Mouse (Mus musculus) liver, embryonic 14.5 days (tissue): ENCODE measurements around the gene Gm20503. TPM values are rescaled to one million over a fixed set of nuclear protein-coding genes. Genes with fewer than 3 reads are reported as not detected.

Source experiments
- ATAC-seq: fragments of 200-750 bp; cut with Nextera tagmentation; 2 replicates; pipeline ENCODE4 v1.8.0; 2017; ENCODE audit warnings: moderate number of reproducible peaks, mild to moderate bottlenecking, moderate library complexity; ENCODE audit not compliant: insufficient read depth
- DNase-seq, 3 experiments: peaks; one replicate each; pipeline ENCODE4 v3.0.0-alpha.2; 2012 to 2013; ENCODE audit warnings: low read depth in 3 of 3, low spot score in 3 of 3
- H3K27ac ChIP-seq: fragments of 300-500 bp; sonication (generic); 2 replicates; pipeline ENCODE4 v1.5.1; 2014; ENCODE audit warnings: moderate library complexity, mild to moderate bottlenecking, control low read depth, inconsistent platforms
- H3K27me3 ChIP-seq: fragments of 300-500 bp; sonication (generic); 2 replicates; pipeline ENCODE4 v1.6.1; 2014; ENCODE audit warnings: mild to moderate bottlenecking, low read length, moderate library complexity; ENCODE audit not compliant: control insufficient read depth, insufficient read depth
- H3K36me3 ChIP-seq: fragments of 300-500 bp; sonication (generic); replicated peaks from 2 replicates; pipeline ENCODE4 v1.6.1; 2014; ENCODE audit warnings: low read depth; ENCODE audit not compliant: control insufficient read depth, insufficient read depth
- H3K4me1 ChIP-seq, 2 experiments: fragments of 200-500 bp in 1 of 2; fragments of 300-500 bp in 1 of 2; sonication (generic) in 1 of 2; replicated peaks; 2 replicates each; pipeline ENCODE4 v1.6.1; 2012 to 2014; ENCODE audit warnings: antibody characterized with exemption in 1 of 2, inconsistent platforms in 1 of 2, low read length in 1 of 2; ENCODE audit not compliant: control insufficient read depth in 2 of 2, insufficient read depth in 2 of 2
- H3K4me2 ChIP-seq: fragments of 300-500 bp; sonication (generic); 2 replicates; pipeline ENCODE4 v1.6.1; 2014; ENCODE audit warnings: low read depth, mild to moderate bottlenecking, control low read depth, moderate library complexity
- H3K4me3 ChIP-seq, 2 experiments: fragments of 200-500 bp in 1 of 2; fragments of 300-500 bp in 1 of 2; sonication (generic) in 1 of 2; 2 replicates each; pipeline ENCODE4 v1.5.1; 2012 to 2014; ENCODE audit warnings: low read depth in 2 of 2, low read length in 2 of 2, mild to moderate bottlenecking in 2 of 2, control low read depth in 1 of 2, inconsistent platforms in 1 of 2, moderate library complexity in 1 of 2; ENCODE audit not compliant: insufficient read depth in 1 of 2
- H3K9ac ChIP-seq: fragments of 300-500 bp; sonication (generic); replicated peaks from 2 replicates; pipeline ENCODE4 v1.6.1; 2014; ENCODE audit warnings: mild to moderate bottlenecking, control low read depth, moderate library complexity
- H3K9me3 ChIP-seq: fragments of 300-500 bp; sonication (generic); 2 replicates; pipeline ENCODE4 v1.6.1; 2016; ENCODE audit warnings: low read length, mixed read lengths; ENCODE audit not compliant: control insufficient read depth
- CTCF ChIP-seq: IDR thresholded peaks from 2 replicates; pipeline ENCODE4 v1.5.1; 2016; ENCODE audit warnings: antibody characterized with exemption, low read depth, control low read depth
- EP300 ChIP-seq: IDR thresholded peaks from 2 replicates; pipeline ENCODE4 v1.6.1; 2016; ENCODE audit warnings: antibody characterized with exemption, low read depth
- WGBS: fragments of 180-500 bp; shearing (Covaris S2); extraction: QIAGEN DNeasy Blood & Tissue Kit; methylation state at CpG from one replicate; pipeline ENCODE4 v1.1.7; 2014; ENCODE audit not compliant: insufficient replicate concordance; 5-methylcytosine and 5-hydroxymethylcytosine counted together
- polyA plus RNA-seq, 2 experiments: library from polyadenylated mRNA; depleted of rRNA in 1 of 2; stranded (reverse) in 1 of 2; unstranded in 1 of 2; fragments of >200 nt; fragmentation: Nextera tagmentation in 1 of 2; extraction: Ambion mirVana in 1 of 2; gene quantifications; 2 replicates each; pipeline versions ENCODE4 v1.2.1 to v1.2.3; 2012 to 2014

The Gm20503 gene
- polyA plus RNA-seq, 2 experiments = 4.4 TPM; not detected in 1

DNA sequence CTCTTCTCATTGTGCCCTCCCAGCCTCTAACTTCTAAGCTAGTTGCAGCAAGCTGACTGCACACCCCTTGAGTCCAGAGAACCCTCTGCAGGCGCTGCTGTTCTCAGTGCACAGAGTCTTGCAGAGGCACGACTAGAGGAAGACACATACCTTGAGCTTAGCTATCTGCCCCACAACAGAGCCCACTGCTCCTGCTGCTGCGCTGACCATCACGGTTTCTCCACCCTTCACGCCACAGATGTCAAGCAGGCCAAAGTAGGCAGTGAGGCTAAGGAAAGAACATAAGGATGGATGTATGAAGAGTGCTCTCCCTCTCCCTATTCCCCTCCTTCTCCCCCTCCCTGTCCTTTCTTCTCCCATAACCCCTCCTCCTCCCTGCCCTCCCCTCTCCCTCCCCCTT, 27.3 kb upstream of the Gm20503 start:
- Histone ChIP-seq H3K4me2 (no peak overlapping the region), H3K36me3 (no peaks in the 10 kb centered on the region), H3K9me3 (no peaks in the 10 kb centered on the region), H3K4me1 (peaks cover 9 to 10% of the 10 kb centered on the region in 2 experiments), H3K4me3 (no peak overlapping the region), H3K27me3 (no peaks in the 10 kb centered on the region), H3K27ac (no peak overlapping the region), H3K9ac (no peak overlapping the region)
- no peak for TF ChIP-seq CTCF
- TF ChIP-seq EP300 = no peak
- DNase-seq (no peak), ATAC-seq (no peak)
- WGBS = 81% methylated on average over 5 of the region's 5 CpGs

DNA sequence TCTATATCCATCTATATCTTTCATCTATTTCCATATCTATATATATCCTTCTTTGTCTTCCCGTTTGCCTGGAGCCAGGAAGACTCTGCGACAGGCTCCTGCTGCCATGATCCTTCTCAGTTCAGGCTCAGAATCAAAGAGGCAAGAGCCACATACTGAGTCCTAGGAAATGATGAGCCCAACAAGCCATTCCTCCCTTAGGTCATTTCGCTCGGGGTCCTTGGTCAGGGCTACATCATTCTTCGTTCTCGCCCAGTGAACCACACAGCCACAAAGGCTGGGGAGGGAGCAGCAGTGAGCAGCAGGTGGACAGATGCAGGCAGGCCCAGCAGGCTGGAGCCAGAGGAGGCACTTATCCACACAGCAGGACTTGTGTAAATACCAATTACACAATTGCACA, 21.6 kb upstream of the Gm20503 start:
- H3K9me3 ChIP-seq = no peaks in the 10 kb centered on the region
- no peak overlapping the region for H3K4me3 ChIP-seq
- H3K36me3 ChIP-seq = no peaks in the 10 kb centered on the region
- no peaks in the 10 kb centered on the region for H3K27me3 ChIP-seq
- ATAC-seq (no peak), DNase-seq (no peak)
- H3K4me2 ChIP-seq = no peak overlapping the region
- no peak for TF ChIP-seq CTCF
- no peak for TF ChIP-seq EP300
- H3K9ac ChIP-seq = no peak overlapping the region
- peaks cover 5 to 9% of the 10 kb centered on the region in 2 experiments for H3K4me1 ChIP-seq
- no peak overlapping the region for H3K27ac ChIP-seq
- 78% methylated on average over 6 of the region's 6 CpGs for WGBS

DNA sequence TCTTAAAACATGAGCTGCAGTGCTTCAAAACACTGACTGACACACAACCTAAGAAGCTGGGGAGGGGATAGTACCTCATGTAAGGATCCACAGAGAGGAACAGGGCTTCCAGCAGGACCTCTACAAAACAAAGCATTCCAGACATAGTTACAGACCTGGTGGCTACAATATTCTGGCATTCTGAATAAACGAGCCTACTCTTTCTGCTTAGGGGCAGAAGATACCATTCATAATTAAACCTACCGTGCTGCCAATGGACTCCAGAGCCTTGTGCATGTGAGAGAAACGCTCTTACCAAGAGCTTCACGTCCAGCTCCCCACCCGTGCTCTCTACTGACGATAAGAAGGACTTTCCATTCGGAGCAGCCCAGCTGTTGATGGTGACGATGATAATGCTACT, 20.2 kb upstream of the Gm20503 start:
- peaks cover 11 to 16% of the 10 kb centered on the region in 2 experiments for H3K4me1 ChIP-seq
- no peak for DNase-seq
- no peak for ATAC-seq
- no peaks in the 10 kb centered on the region for H3K27me3 ChIP-seq
- no peak overlapping the region for H3K9ac ChIP-seq
- no peaks in the 10 kb centered on the region for H3K9me3 ChIP-seq
- H3K27ac ChIP-seq = no peak overlapping the region
- no peak for TF ChIP-seq CTCF
- TF ChIP-seq EP300 = no peak
- WGBS = 75% methylated on average over 8 of the region's 8 CpGs
- no peak overlapping the region for H3K4me2 ChIP-seq
- H3K36me3 ChIP-seq = no peaks in the 10 kb centered on the region
- no peak overlapping the region for H3K4me3 ChIP-seq

DNA sequence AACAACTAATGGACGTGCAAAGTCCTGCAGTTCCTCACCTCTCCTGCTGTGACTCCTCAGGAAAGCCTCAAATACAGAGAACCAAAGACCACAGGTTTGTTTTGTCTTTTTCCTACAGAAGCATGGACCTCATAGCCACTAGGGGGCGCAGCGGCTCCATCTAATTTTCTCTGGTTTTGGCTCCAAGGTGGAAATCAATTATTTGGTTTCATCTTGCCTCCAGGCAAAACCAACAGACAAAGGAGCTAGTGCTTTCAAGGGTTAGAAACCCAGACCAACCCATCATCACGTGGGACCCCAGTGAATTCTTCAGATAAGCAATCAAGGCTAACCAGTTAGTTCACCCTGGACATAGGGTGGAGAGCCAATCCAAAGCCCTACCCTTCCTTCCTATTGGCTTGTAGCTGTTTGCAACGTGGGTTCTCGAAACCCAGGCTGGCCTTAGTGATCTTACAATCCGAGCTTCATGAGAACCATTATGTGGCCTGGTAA, 17.8 kb upstream of the Gm20503 start:
- H3K27ac ChIP-seq = no peak overlapping the region
- no peaks in the 10 kb centered on the region for H3K36me3 ChIP-seq
- H3K4me3 ChIP-seq = no peak overlapping the region; a peak in 1 of 4 replicates
- no peak overlapping the region for H3K9ac ChIP-seq
- H3K4me1 ChIP-seq = peaks cover 21 to 30% of the 10 kb centered on the region in 2 experiments
- peak; percentile 61 for ATAC-seq
- WGBS = 5% methylated on average over 7 of the region's 7 CpGs
- H3K4me2 ChIP-seq = peak overlapping the region; percentile 31
- H3K9me3 ChIP-seq = no peaks in the 10 kb centered on the region
- TF ChIP-seq CTCF = peak; percentile 92
- TF ChIP-seq EP300 = peak; percentile 38; the same call in 1 of the 2 replicates
- DNase-seq = peak; percentile 55 to 70 (median 60)
- no peaks in the 10 kb centered on the region for H3K27me3 ChIP-seq

DNA sequence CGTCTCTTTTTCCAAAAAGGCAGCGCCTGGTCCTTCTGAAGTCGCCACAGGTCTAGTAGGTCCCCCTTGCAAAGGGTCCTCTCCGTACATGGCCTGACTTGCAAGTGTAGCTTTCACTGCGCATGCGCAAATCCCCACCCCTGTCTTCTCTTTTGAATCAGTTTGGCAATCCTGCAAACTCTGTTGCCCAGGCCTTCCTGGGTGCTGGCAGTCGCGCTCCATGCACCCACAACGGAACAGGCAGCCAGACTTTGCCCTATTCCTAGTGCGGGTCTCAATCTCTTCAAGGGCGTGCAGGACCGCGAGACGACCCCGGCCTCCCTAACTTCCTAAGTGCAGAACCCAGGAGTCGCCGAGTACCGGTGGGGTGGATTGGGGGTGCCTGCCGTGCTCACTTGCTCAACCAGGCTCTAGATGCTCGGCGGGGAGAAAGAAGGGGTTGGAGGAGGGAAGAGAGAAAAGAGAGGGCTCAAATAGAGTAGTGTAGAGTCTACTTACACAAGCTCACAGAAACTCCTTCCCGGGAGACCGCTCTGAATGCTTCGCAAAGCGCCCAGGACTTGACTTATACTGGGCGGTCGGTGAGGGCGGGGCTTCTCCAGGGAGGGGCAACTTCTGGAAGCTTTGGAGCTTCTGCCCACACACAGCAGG, 16.3 kb upstream of the Gm20503 start, which contains the start of gene Ptgr1:
TSS of gene Ptgr1 (minus strand) at position 580 of the 651 bp plus-strand sequence.
- peak; percentile 72 for ATAC-seq
- WGBS = 1% methylated on average over 28 of the region's 28 CpGs

More for the DNA sequence above, 16.3 kb upstream of the Gm20503 start, which contains the start of gene Ptgr1:
- peak; percentile 70 to 76 (median 73) for DNase-seq
- Histone ChIP-seq H3K9ac (peak within 1 kb of the TSS; percentile 12), H3K4me1 (peaks cover 29 to 44% of the 10 kb centered on the region in 2 experiments), H3K27me3 (no peaks in the 10 kb centered on the region), H3K4me3 (peak within 1 kb of the TSS; percentile 50 to 89), H3K4me2 (peak within 1 kb of the TSS; percentile 70), H3K36me3 (no peaks in the 10 kb centered on the region), H3K9me3 (no peaks in the 10 kb centered on the region), H3K27ac (no peak within 1 kb of the TSS)
- TF ChIP-seq CTCF (no peak), EP300 (no peak)
